Mouse (Mus musculus) kidney, embryonic 16.5 days (tissue): ENCODE results near the gene Arrdc3. TPM values are rescaled to one million over a fixed set of nuclear protein-coding genes. Genes with fewer than 3 reads are reported as not detected.
"Not testable (repeated sequence)": the region's sequence is repeated elsewhere in the genome, so short reads cannot be mapped to it uniquely, and the experiment has no call there.

Experiments used
- ATAC-seq: fragments of 200-750 bp; cut with Nextera tagmentation; 2 replicates; pipeline ENCODE4 v1.8.0; 2017; ENCODE audit warnings: moderate TSS enrichment; ENCODE audit not compliant: low FRiP score, low TSS enrichment
- H3K27ac ChIP-seq: fragments of 300-500 bp; sonication (generic); 2 replicates; pipeline ENCODE4 v1.5.1; 2014; ENCODE audit warnings: low read length
- H3K27me3 ChIP-seq: fragments of 300-500 bp; sonication (generic); 2 replicates; pipeline ENCODE4 v1.6.1; 2014; ENCODE audit warnings: low read length, control low read depth, mixed read lengths; ENCODE audit not compliant: insufficient read depth
- H3K36me3 ChIP-seq: fragments of 300-500 bp; sonication (generic); 2 replicates; pipeline ENCODE4 v1.6.1; 2014; ENCODE audit warnings: low read length, control low read depth, mixed read lengths; ENCODE audit not compliant: insufficient read depth
- H3K4me1 ChIP-seq: fragments of 300-500 bp; sonication (generic); 2 replicates; pipeline ENCODE4 v1.6.1; 2014; ENCODE audit warnings: low read length, control low read depth, mixed read lengths; ENCODE audit not compliant: insufficient read depth
- H3K4me2 ChIP-seq: fragments of 300-500 bp; sonication (generic); replicated peaks from 2 replicates; pipeline ENCODE4 v1.6.1; 2014; ENCODE audit warnings: low read depth, low read length
- H3K4me3 ChIP-seq: fragments of 300-500 bp; sonication (generic); 2 replicates; pipeline ENCODE4 v1.5.1; 2014; ENCODE audit warnings: mild to moderate bottlenecking, low read length
- H3K9ac ChIP-seq: fragments of 300-500 bp; sonication (generic); replicated peaks from 2 replicates; pipeline ENCODE4 v1.6.1; 2014; ENCODE audit warnings: low read length
- H3K9me3 ChIP-seq: fragments of 300-500 bp; sonication (generic); 2 replicates; pipeline ENCODE4 v1.6.1; 2016; ENCODE audit warnings: low read length, control low read depth
- WGBS: fragments of 180-500 bp; shearing (Covaris S2); extraction: QIAGEN DNeasy Blood & Tissue Kit; methylation state at CpG from one replicate; pipeline ENCODE4 v1.1.7; 2014; 5-methylcytosine and 5-hydroxymethylcytosine counted together
- polyA plus RNA-seq: library from polyadenylated mRNA; unstranded; fragments of >200 nt; fragmentation: Nextera tagmentation; extraction: Ambion mirVana; gene quantifications from 2 replicates; pipeline ENCODE4 v1.2.1, GENCODE M21; 2015

Arrdc3 gene
- polyA plus RNA-seq, 1 experiment from 2014 or later, result 64.4 TPM

- ATAC-seq, result peak; percentile 91
- Histone ChIP-seq H3K27me3 (no peaks in the 10 kb centered on the region), H3K4me1 (peaks cover 7% of the 10 kb centered on the region; the same call in 1 of the 2 replicates), H3K9me3 (no peaks in the 10 kb centered on the region), H3K36me3 (peaks cover 8% of the 10 kb centered on the region), H3K4me2 (peak overlapping the region; percentile 48), H3K27ac (peak overlapping the region; percentile 100), H3K9ac (peak overlapping the region; percentile 100), H3K4me3 (peak overlapping the region; percentile 88)
- WGBS, result under 1% methylated on average over 45 of the region's 47 CpGs
These were observed 2.1 kb downstream of the Arrdc3 start for GRCm38 (mm10) chr13:80885103-80885833.

- peaks cover 7% of the 10 kb centered on the region; the same call in 1 of the 2 replicates for H3K4me1 ChIP-seq
- WGBS, result under 1% methylated on average over 64 of the region's 72 CpGs
- peaks cover 16% of the 10 kb centered on the region for H3K36me3 ChIP-seq
- H3K9me3 ChIP-seq, result no peaks in the 10 kb centered on the region
- peak overlapping the region; percentile 48 for H3K4me2 ChIP-seq
- peak overlapping the region; percentile 100 for H3K27ac ChIP-seq
- H3K27me3 ChIP-seq, result no peaks in the 10 kb centered on the region
- peak; percentile 95 for ATAC-seq
- H3K9ac ChIP-seq, result peak overlapping the region; percentile 100
- peak overlapping the region; percentile 88 for H3K4me3 ChIP-seq
These were observed 2.9 kb downstream of the Arrdc3 start for GRCm38 (mm10) chr13:80885834-80886663.

DNA sequence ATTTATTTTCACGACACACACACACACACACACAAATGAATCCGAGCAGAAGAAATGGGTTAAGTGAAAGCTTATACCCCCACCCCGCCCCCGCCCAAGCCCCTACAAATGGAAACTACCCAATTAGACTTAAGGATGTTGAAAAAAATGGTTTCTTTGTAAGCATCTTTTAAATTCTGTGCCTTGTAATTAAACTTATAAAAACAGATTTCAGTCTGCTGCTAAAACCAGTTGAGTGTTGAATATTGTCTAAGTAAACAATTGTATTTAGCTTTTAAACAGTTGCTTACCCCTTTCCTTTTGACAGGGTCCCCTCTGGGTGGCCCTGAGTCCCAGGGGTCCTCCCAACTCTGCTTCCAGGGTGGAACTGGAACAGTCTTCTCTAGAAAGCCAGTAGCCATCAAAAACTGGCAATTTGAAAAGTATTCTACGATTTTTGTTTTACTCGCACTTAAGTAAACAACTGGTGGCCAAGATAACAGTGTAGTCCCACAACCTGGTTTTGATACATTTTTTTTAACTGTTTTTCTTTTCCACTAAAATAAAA, 3.6 kb downstream of the Arrdc3 start:
- Histone ChIP-seq H3K9ac (peak overlapping the region; percentile 100), H3K9me3 (no peaks in the 10 kb centered on the region), H3K4me3 (peak overlapping the region; percentile 88), H3K4me2 (peak overlapping the region; percentile 48), H3K4me1 (peaks cover 7% of the 10 kb centered on the region; the same call in 1 of the 2 replicates), H3K27me3 (no peaks in the 10 kb centered on the region), H3K36me3 (peaks cover 20% of the 10 kb centered on the region), H3K27ac (peak overlapping the region; percentile 100)
- no peak for ATAC-seq
- WGBS, result 15% methylated on average over 6 of the region's 6 CpGs

- no peak overlapping the region for H3K27ac ChIP-seq
- no peak overlapping the region for H3K4me3 ChIP-seq
- no peak for ATAC-seq
- peaks cover 27% of the 10 kb centered on the region for H3K36me3 ChIP-seq
- no peak overlapping the region for H3K4me2 ChIP-seq
- H3K27me3 ChIP-seq, result no peaks in the 10 kb centered on the region
- 0 out of 2 replicates have a peak, but pooled peaks cover 3% of the 10 kb centered on the region for H3K4me1 ChIP-seq
- no peaks in the 10 kb centered on the region for H3K9me3 ChIP-seq
- WGBS, result 69% methylated on average over 2 of the region's 2 CpGs
- H3K9ac ChIP-seq, result no peak overlapping the region
These were observed 4.7 kb downstream of the Arrdc3 start for GRCm38 (mm10) chr13:80887842-80888241.

DNA sequence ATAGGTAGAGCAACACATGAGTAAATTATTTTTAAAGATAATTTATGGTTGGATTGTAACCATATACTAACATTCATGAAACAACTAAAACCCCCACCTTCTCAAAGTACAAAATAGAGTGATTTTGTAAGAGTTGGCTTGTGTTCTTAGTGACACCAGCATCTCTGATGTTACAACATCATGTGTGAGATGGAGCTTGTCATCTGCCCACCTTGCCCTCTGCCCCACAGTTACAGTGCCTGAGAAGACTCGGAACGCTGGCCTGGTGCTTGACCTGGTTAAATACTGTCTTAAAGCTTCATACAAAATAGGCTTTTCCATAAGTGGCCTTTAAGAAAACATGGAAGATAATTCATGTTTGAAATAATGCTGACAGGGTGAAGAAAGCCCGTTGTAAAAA, 11.7 kb downstream of the Arrdc3 start:
- not testable (repeated sequence) for H3K4me2 ChIP-seq, H3K9ac ChIP-seq, H3K27me3 ChIP-seq, H3K27ac ChIP-seq, H3K9me3 ChIP-seq, H3K4me3 ChIP-seq, ATAC-seq, H3K4me1 ChIP-seq
- 87% methylated on average over 3 of the region's 3 CpGs for WGBS
- H3K36me3 ChIP-seq, result peaks cover 46% of the 10 kb centered on the region

DNA sequence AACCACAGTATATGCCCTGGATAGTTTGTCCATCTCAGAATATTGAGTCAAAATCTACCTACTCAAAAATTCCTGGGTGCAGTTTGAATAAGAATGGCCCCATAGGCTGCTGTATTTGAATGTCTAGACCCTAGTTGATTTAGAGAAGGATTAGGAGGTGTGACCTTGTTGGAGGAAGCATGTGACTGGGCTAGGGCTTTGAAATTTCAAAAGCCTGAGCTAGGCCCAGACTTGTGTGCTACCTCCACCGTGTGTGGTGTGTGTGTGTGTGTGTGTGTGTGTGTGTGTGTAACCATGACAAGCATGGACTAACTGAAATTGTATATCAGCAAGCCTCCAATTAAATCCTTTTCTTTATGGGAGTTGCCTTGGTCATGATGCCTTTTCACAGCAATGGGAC, 14.2 kb downstream of the Arrdc3 start:
- no peak overlapping the region for H3K27ac ChIP-seq
- H3K36me3 ChIP-seq, result peaks cover 26% of the 10 kb centered on the region
- no peak overlapping the region for H3K9ac ChIP-seq
- H3K4me3 ChIP-seq, result no peak overlapping the region
- no peak overlapping the region for H3K4me2 ChIP-seq
- 62% methylated on average over 1 of the region's 1 CpGs for WGBS
- 0 out of 2 replicates have a peak, but pooled peaks cover 2% of the 10 kb centered on the region for H3K9me3 ChIP-seq
- no peaks in the 10 kb centered on the region for H3K4me1 ChIP-seq
- no peaks in the 10 kb centered on the region for H3K27me3 ChIP-seq
- ATAC-seq, result no peak

GRCm38 (mm10) chr13:80898095-80898494, 14.9 kb downstream of the Arrdc3 start:
- peaks cover 21% of the 10 kb centered on the region for H3K36me3 ChIP-seq
- no peak overlapping the region for H3K4me3 ChIP-seq
- no peaks in the 10 kb centered on the region for H3K27me3 ChIP-seq
- H3K9me3 ChIP-seq, result 0 out of 2 replicates have a peak, but pooled peaks cover 2% of the 10 kb centered on the region
- WGBS, result 92% methylated on average over 4 of the region's 4 CpGs
- H3K4me1 ChIP-seq, result no peaks in the 10 kb centered on the region
- no peak overlapping the region for H3K4me2 ChIP-seq
- no peak overlapping the region for H3K9ac ChIP-seq
- H3K27ac ChIP-seq, result no peak overlapping the region
- ATAC-seq, result no peak

GRCm38 (mm10) chr13:80899435-80900029, 16.3 kb downstream of the Arrdc3 start:
- Histone ChIP-seq H3K4me2 (no peak overlapping the region), H3K9ac (no peak overlapping the region), H3K27me3 (no peaks in the 10 kb centered on the region), H3K36me3 (peaks cover 7% of the 10 kb centered on the region; the same call in 1 of the 2 replicates), H3K4me1 (no peaks in the 10 kb centered on the region), H3K27ac (no peak overlapping the region), H3K9me3 (0 out of 2 replicates have a peak, but pooled peaks cover 2% of the 10 kb centered on the region), H3K4me3 (no peak overlapping the region)
- 88% methylated on average over 2 of the region's 2 CpGs for WGBS
- ATAC-seq, result no peak

GRCm38 (mm10) chr13:80901432-80901831, 18.2 kb downstream of the Arrdc3 start:
- Histone ChIP-seq H3K27ac (no peak overlapping the region), H3K9me3 (0 out of 2 replicates have a peak, but pooled peaks cover 2% of the 10 kb centered on the region), H3K4me2 (no peak overlapping the region), H3K36me3 (peaks cover 5% of the 10 kb centered on the region; the same call in 1 of the 2 replicates), H3K9ac (no peak overlapping the region), H3K27me3 (no peaks in the 10 kb centered on the region), H3K4me3 (no peak overlapping the region), H3K4me1 (no peaks in the 10 kb centered on the region)
- 91% methylated on average over 4 of the region's 4 CpGs for WGBS
- ATAC-seq, result no peak
